Mouse (Mus musculus) cerebellum, postnatal 25 days (tissue): ENCODE results near the gene Ppp1r27.

ENCODE experiments used
- DNase-seq, 2 experiments: peaks; one replicate each; pipeline ENCODE4 v3.0.0; 2021; ENCODE audit warnings: mixed read lengths in 2 of 2

Gene Ppp1r27

DNA sequence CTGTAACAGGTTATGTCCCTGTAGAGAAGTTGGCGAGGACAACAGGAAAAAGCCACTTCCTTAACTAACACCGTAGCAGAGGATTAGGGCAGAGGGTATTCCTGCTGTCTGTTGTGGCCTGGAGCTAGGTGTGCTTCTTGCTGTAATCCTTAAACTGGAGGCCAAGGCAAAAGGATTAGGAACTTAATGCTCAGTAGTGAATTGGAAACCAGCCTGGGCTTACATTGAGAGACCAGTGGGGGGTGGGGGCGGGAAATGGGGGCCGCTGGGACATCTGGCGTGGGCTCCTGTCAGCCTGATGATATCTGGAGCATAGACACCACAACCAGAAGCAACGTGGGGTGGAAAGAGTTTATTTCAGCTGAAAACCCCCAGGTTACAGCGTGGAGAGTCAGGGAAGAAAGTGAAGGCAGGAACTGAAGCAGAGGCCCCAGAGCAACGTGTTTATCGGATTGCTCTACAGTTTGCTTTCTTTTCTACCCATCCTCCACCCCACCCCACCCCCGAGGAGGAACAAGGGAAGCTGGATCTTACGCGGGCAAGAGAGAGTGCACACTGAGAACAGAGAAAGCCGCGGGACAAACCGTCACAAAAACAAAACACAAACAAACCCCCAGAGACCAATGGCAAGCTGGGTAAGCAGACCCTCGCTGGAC is 40.4 kb downstream of the Ppp1r27 start:
- no peak for DNase-seq

DNA sequence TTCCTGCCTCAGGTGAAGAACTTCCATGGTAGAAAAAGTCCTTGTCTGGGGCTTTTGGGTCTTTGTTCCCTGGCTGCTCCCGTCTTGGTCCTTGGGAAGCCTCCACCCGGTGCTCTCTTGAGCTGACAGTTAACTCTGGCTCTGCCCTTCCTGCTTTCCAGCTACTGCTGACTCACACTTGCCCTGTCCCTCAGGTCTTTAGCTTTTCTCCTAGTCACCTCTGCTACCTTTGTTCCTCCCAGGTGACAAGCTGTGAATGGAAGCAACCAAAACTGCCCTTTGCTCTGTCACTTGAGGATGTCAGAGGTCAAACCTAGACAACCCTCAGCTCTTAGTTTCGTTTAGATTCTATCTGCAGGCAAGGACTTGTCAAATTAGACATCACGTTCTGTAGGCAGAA is 41.0 kb downstream of the Ppp1r27 start:
- no peak for DNase-seq

DNA sequence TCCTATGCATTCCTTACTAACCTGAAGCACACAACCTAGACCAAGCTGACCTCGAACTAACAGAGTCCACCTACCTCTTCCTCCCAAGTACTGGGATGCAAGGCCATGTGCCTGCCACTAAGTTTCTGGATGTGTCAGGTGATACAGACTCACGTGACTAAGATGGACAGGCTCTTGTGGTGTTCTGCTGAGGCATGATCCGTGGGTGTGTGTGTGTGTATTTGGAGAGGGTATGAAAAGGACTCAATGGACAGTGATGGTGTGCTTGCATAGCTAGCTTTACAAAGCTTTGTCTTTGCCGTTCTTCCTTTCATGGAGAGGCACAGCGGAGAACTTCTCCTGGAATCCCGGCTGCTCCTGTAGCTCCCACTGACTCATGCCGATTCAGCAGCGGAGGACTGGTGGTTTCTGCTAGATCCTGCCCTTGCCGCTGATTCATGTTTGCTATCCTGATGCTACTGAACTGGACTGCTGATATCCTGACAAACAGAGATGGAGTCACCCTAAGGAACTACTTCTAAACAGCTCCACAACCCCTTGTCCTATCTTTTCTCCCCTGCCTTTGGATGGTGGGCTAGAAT is 42.6 kb downstream of the Ppp1r27 start:
- no peak for DNase-seq

DNA sequence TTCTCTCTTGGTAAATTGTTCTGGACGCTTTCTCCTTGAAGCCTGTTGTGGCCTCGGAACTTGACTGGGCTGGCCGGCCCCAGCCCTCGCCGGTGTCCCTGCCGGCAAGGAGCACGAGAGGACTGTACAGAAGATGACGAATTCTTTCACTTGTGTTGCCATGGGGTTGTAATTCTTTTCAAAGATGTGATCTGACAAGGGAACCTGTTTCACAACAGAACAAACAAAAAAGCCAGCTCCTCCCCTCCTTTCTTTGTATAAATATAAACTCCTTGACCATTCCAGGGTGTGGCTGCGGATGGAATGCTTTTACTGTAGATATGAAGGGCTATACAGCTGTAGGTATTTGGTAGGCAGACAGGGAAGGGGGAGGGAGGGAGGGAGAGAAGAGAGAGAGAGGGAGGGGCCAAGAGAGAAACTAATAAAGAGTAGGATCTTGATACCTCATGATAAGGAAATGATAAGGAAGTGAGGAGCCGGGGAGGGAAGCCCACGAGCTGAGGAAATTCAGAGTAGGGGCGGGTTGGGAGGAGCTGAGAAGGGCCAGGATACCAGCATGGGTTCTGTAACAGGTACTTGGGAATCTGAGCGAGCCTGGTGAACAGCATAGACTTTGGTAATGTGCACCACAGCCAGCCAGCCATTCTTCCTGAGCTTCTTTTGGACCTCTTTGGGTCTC is 43.2 kb downstream of the Ppp1r27 start:
- DNase-seq, result no peak

DNA sequence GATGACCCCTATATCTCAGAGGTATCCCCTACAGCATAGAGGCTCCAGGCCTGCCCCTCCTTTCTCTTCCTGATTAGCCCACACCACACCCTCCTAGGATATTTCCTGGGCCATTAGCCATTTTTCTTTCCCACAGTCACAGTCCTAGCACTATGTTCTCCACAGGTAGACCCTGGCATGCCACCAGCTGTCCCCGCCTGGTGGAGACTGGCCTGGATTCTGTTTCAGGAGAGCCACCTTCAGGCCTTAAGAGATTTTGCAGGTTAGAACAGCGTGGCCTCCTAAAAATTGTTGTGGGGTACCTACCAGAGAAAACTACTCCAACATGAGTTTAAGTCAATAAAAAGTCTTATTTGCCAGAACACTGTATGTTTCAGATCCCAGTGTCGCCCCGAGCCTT is 44.0 kb downstream of the Ppp1r27 start:
- peak; percentile 62 to 82 for DNase-seq

DNA sequence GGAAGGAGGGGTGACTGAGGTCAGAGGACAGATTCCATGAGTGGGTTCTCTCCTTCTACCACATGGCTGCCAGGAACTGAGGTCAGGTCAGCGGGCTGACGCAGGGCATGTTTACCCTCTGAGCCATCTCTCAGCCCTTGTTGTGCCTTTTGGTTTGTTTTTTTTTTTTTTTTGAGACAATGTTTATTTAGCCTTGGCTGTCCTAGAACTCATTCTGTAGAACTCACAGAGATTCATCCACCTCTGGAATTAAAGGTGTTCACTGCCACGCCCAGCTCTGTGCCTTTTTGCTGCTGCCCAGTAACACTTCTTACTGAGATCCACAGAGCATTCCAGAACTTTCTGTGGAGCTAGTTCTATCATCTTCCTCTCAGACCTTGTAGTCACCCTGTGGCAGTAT is 45.3 kb downstream of the Ppp1r27 start:
- DNase-seq, result no peak

DNA sequence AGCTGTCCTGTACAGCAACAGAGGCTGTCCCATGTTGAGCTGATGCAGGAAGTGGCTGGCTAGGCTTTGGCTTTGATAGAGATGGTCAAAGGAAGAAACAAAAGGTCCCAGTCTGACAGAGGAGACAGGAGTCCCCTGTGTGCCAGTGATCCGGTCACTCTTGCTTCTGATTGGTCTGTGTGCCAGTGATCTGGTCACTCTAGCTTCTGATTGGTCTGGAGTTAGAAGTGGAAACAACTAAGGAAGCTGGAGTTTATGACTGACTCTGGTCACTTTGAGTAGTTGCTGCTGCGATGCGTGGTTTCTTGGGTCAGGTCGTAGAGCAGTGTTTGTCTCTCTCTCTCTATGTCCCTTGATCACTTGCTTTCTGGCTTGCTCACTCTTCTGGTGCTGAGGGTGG is 49.2 kb downstream of the Ppp1r27 start:
- no peak for DNase-seq

DNA sequence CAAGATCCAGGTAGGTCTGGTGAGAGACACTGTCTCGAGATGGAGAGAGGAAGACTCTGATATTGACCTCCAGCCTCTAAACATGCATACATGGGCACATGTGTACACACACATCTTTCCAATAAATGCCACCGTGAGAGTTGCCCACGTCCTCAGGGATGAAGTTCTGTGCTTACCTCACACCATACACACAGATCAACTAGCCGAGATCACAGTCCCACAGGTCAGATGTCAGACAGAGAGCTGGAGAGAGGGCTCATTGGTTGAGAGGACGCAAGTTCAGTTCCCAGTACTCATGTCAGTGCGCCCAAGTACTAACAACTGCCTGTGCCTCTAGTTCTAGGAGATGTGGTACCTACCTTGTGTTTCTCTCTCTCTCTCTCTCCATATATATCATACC is 49.9 kb downstream of the Ppp1r27 start:
- DNase-seq, result no peak

DNA sequence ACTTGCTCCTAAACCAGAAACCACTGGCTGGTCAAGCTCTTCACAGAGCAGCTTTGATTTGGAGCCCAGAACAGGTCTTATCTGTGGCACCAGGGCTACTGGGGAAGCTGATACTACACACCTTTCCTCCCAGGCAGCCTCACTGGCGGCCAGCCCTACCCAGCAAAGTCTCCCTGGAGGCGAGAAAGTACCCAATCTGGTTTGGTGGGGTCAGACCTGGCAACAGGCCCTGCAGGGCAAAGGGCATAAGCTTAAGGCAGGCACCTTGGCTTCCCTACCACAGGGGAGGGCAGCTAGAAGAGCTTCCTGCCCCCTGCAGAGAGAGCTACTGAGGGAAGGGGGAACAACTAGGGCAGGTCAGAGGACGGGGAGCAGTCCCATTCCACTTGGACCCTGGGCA is 50.6 kb downstream of the Ppp1r27 start:
- DNase-seq, result no peak
